In genomic region chr4:47824083-47824482, GRCm38 (mm10) we compare ENCODE assay signal across 21 mouse cellular contexts.
DNase-seq lines count a peak whose midpoint lies in the region; ATAC-seq and TF ChIP-seq lines count a peak whose summit lies in the region.
"Had no signal": no experiment of that assay in that cellular context is flagged by ENCODE, and none has a peak within 500 bp of the region (broad histone marks: within the 10 kb centered on the region; RNA-seq: fewer than 3 reads in every experiment).

No protein-coding gene starts in this region.

- TF ChIP-seq CTCF in forebrain, postnatal 0 days (IDR thresholded peaks at IDR 0.05; ENCODE audit: low read depth) = no peak; the same call in 1 of the 2 replicates

- H3K9ac ChIP-seq in forebrain, postnatal 0 days = no peak overlapping the region
- H3K9ac ChIP-seq: embryonic facial prominence, embryonic 15.5 days; hindbrain, embryonic 14.5 days; limb, embryonic 12.5 days had no signal

- no peak for ATAC-seq in cerebellum, adult (ENCODE audit: insufficient number of reproducible peaks, low FRiP score, low TSS enrichment)
- peak; percentile 87 for ATAC-seq in forebrain, postnatal 0 days

- no peaks in the 10 kb centered on the region for H3K36me3 ChIP-seq in forebrain, postnatal 0 days (ENCODE audit: insufficient read depth)
- no peaks in the 10 kb centered on the region for H3K36me3 ChIP-seq in forebrain, embryonic 10.5 days (replicated peaks)
- H3K36me3 ChIP-seq: embryonic facial prominence, embryonic 15.5 days; limb, embryonic 12.5 days had no signal

- no peak overlapping the region for H3K4me2 ChIP-seq in forebrain, postnatal 0 days (ENCODE audit: low read depth)
- H3K4me2 ChIP-seq: embryonic facial prominence, embryonic 15.5 days; hindbrain, embryonic 14.5 days; limb, embryonic 12.5 days; liver, embryonic 11.5 days; midbrain, embryonic 11.5 days had no signal

- 58% methylated on average over 15 of the region's 15 CpGs for WGBS in forebrain, postnatal 0 days
- WGBS in forebrain, embryonic 10.5 days = 93% methylated on average over 15 of the region's 15 CpGs

- H3K27ac ChIP-seq in forebrain, postnatal 0 days (ENCODE audit: low read depth, low read length) = no peak overlapping the region; the same call in 1 of the 2 replicates
- H3K27ac ChIP-seq in forebrain, embryonic 10.5 days = no peak overlapping the region
- H3K27ac ChIP-seq: embryonic facial prominence, embryonic 15.5 days; gastrocnemius, adult 2 months; hindbrain, embryonic 14.5 days; kidney, postnatal 0 days; limb, embryonic 12.5 days had no signal

- H3K4me3 ChIP-seq in forebrain, postnatal 0 days (ENCODE audit: low read depth, low read length) = no peak overlapping the region
- H3K4me3 ChIP-seq in forebrain, embryonic 10.5 days = no peak overlapping the region
- H3K4me3 ChIP-seq: embryonic facial prominence, embryonic 15.5 days; gastrocnemius, adult 2 months; limb, embryonic 12.5 days had no signal

- no peaks in the 10 kb centered on the region; the same call in 1 of the 2 replicates for H3K4me1 ChIP-seq in forebrain, postnatal 0 days (ENCODE audit: insufficient read depth)
- H3K4me1 ChIP-seq in forebrain, embryonic 10.5 days = no peaks in the 10 kb centered on the region
- H3K4me1 ChIP-seq: embryonic facial prominence, embryonic 15.5 days; limb, embryonic 12.5 days had no signal

- DNase-seq in cerebellum, postnatal 10 days = peak; percentile 68 to 74
- DNase-seq in forebrain, postnatal 0 days = peak; percentile 75
- DNase-seq in forebrain, embryonic 10.5 days (ENCODE audit: extremely low spot score, low spot score) = no peak
- peak; percentile 56 to 67 for DNase-seq in left cerebral cortex, postnatal 10 days (ENCODE audit: extremely low spot score in 1 of 2, low spot score in 2 of 2)
- no peak for DNase-seq in left cerebral cortex, adult 18-20 months (ENCODE audit: low spot score in 2 of 2)
- peak; percentile 41 for DNase-seq in left cerebral cortex, postnatal 4 days
- DNase-seq in adipocyte (ENCODE audit: low spot score) = no peak
- DNase-seq: adrenal gland, postnatal 25 days; cerebellum, adult 11-12 months; gastrocnemius, adult 2 months; kidney, adult 2 months; lung, adult 18-20 months; lung, postnatal 14 days; thymus, postnatal 14 days had no signal

- H3K27me3 ChIP-seq in forebrain, postnatal 0 days (ENCODE audit: insufficient read depth, low read length) = no peaks in the 10 kb centered on the region
- no peaks in the 10 kb centered on the region for H3K27me3 ChIP-seq in forebrain, embryonic 10.5 days (ENCODE audit: poor library complexity, severe bottlenecking)
- H3K27me3 ChIP-seq: embryonic facial prominence, embryonic 15.5 days; limb, embryonic 12.5 days had no signal

- no peaks in the 10 kb centered on the region for H3K9me3 ChIP-seq in forebrain, postnatal 0 days (ENCODE audit: low read length)
- H3K9me3 ChIP-seq in forebrain, embryonic 10.5 days = no peaks in the 10 kb centered on the region
- H3K9me3 ChIP-seq: embryonic facial prominence, embryonic 15.5 days; limb, embryonic 12.5 days had no signal

- intact Hi-C loops in left cerebral cortex, postnatal 10 days (cut with DNase I) = loop anchor here (5.0 kb wide), 1 partner anchor 218 kb away; no protein-coding TSS in a partner anchor
- intact Hi-C loops in left cerebral cortex, postnatal 4 days (cut with DNase I) = loop anchor here (10.0 kb wide), 1 partner anchor 221 kb away; the partner anchor contains the start of gene Nr4a3

Comparison
In these comparisons a context has a peak if more than half of its experiments do, and no peak if none do; other contexts are left out.
1. DNase-seq: peak in cerebellum, postnatal 10 days (2 of 2), forebrain, postnatal 0 days (single experiment), left cerebral cortex, postnatal 10 days (2 of 2) and left cerebral cortex, postnatal 4 days (single experiment); none in forebrain, embryonic 10.5 days (single experiment), left cerebral cortex, adult 18-20 months (0 of 2) and adipocyte (single experiment).